Mouse (Mus musculus) forebrain, embryonic 12.5 days (tissue): ENCODE results near the gene Syne3. TPM values are rescaled to one million over a fixed set of nuclear protein-coding genes. Genes with fewer than 3 reads are reported as not detected.

Experiments
- ATAC-seq: fragments of 200-750 bp; cut with Nextera tagmentation; 2 replicates; pipeline ENCODE4 v1.8.0; 2017; ENCODE audit warnings: moderate TSS enrichment; ENCODE audit not compliant: low FRiP score
- H3K27ac ChIP-seq: fragments of 300-500 bp; sonication (generic); 2 replicates; pipeline ENCODE4 v1.5.1; 2016; ENCODE audit warnings: mild to moderate bottlenecking
- H3K27me3 ChIP-seq: fragments of 300-500 bp; sonication (generic); 2 replicates; pipeline ENCODE4 v1.6.1; 2016; ENCODE audit warnings: mild to moderate bottlenecking
- H3K36me3 ChIP-seq: fragments of 300-500 bp; sonication (generic); replicated peaks from 2 replicates; pipeline ENCODE4 v1.6.1; 2016; ENCODE audit warnings: mild to moderate bottlenecking
- H3K4me1 ChIP-seq: fragments of 300-500 bp; sonication (generic); 2 replicates; pipeline ENCODE4 v1.6.1; 2016
- H3K4me2 ChIP-seq: fragments of 300-500 bp; sonication (generic); 2 replicates; pipeline ENCODE4 v1.6.1; 2016; ENCODE audit warnings: mild to moderate bottlenecking, moderate library complexity
- H3K4me3 ChIP-seq: fragments of 300-500 bp; sonication (generic); replicated peaks from 2 replicates; pipeline ENCODE4 v1.5.1; 2016; ENCODE audit warnings: mild to moderate bottlenecking
- H3K9ac ChIP-seq: fragments of 300-500 bp; sonication (generic); 2 replicates; pipeline ENCODE4 v1.6.1; 2016; ENCODE audit warnings: mild to moderate bottlenecking
- H3K9me3 ChIP-seq: fragments of 300-500 bp; sonication (generic); 2 replicates; pipeline ENCODE4 v1.6.1; 2016
- WGBS: fragments of 180-500 bp; shearing (Covaris S2); methylation state at CpG from one replicate; pipeline ENCODE4 v1.1.7; 2016; 5-methylcytosine and 5-hydroxymethylcytosine counted together
- polyA plus RNA-seq: library from polyadenylated mRNA; unstranded; fragments of >200 nt; fragmentation: Nextera tagmentation; extraction: Ambion mirVana; gene quantifications from 2 replicates; pipeline ENCODE4 v1.2.1, GENCODE M21; 2016

Syne3 gene
- polyA plus RNA-seq, 1 experiment from 2014 or later: 0.13 TPM

DNA sequence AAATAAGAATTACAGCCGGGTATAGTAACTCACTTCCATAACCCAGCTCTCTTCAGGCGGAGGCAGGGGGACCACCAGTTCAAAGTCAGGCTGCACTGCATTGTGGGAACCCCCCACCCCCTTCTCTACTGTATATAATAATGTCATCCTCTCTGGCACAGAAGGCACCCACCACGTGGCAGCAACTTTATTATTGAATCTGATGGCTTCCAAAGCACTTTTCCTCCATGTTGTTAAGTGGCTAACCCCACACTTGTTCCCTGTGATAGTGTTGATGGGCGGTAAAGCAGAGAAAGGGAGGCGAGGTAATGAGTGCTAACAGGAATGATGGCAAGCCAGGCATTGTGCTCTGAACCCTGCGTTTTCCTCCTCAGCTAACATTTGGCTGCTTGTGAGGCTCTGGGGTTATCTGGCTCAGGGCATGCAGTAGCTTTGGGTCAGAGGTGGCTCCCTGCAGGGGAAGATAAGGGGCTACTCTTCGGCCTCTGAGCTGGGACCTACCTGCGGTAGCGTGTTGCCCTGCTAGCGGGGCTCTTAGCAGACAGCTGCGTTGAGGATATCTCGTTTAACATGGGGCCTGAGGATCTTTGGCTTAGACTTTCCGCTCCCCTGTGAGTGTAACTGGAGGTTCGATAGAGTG lies 24.6 kb upstream of the Syne3 start:
- Histone ChIP-seq H3K4me2 (peak overlapping the region; percentile 68), H3K27me3 (no peaks in the 10 kb centered on the region), H3K9me3 (no peaks in the 10 kb centered on the region), H3K4me1 (peaks cover 42% of the 10 kb centered on the region), H3K9ac (peak overlapping the region; percentile 75), H3K36me3 (peaks cover 10% of the 10 kb centered on the region), H3K27ac (no peak overlapping the region), H3K4me3 (peak overlapping the region; percentile 73)
- ATAC-seq: no peak
- WGBS: 79% methylated on average over 14 of the region's 14 CpGs

DNA sequence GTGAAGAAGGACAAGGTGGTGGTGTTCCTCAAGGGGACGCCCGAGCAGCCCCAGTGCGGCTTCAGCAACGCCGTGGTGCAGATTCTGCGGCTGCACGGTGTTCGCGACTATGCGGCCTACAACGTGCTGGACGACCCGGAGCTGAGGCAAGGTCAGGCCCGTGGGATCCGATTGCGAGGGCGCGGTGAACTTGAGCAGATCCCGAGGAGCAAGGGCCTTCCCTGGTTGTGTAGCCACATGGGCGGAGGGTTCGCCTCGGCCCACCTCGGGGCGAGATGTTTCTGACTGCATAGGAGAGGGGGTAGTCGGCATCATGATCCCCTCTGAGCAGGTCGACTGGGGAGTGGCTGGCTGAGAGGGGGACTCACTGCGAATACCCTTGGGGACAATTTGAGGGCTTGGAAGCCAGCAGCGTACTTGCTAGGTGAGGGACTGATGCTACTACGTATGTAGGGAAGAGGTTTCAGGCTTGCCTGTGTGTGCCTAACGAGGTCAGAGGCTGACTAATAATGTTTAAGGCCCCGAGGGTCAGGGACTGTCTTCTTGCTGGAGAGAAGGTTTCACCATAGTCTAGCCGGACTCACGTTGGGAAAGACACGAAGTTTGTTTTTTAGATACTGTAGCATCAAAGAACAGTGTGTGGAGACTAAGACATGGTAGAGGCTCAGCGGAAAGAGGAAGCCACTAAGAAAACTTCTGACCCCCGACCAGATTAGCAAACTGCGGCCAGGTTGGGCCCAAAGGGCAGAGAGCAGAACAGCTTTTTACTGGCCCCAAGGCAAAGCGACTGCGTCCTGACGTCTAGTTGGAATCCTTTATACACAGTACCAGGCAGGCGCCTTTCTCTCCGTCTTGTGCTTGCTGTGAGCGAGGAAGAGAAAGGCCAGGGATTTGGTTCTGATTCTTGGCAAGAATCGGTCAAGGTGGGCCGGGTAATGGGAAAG lies 23.5 kb upstream of the Syne3 start:
- peak; percentile 59 for ATAC-seq
- WGBS: 4% methylated on average over 45 of the region's 45 CpGs

DNA sequence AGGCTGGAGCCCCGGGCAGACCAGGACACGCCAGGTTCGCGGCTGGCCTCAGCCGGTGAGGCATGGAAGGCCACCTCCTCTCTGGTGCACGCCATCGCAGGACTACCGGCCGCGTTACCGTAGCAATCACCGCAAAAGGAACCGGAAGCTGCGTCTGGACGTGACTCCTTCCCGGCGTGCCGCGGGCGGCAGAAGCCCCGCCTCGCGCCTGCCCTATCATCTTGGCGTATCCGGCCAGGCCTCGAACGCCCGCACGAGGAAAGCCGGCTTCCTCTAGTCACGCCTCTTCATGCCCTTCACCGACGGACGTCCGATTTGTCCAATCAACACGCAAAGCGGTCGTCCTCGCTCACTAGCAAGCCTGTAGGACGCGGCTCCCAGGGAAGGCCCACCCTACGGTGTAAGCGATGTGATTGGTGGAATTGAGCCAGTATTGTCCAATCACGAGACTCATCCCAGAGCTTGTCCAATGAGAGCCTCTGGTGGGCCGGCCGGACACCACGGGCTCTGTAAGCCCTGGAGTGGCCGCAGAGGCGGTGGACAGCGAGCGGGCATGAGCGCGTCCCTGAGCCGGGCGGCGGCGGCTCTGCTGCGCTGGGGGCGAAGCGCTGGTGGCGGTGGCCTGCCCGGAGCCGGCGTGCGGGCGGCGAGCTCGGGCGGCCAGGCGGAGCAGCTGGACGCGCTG lies 22.7 kb upstream of the Syne3 start, which contains the start of gene Glrx5:
Glrx5 (plus strand) TSS at position 542 of the 685 bp plus-strand sequence.
- peak; percentile 99 for ATAC-seq
- no peaks in the 10 kb centered on the region for H3K27me3 ChIP-seq
- H3K4me3 ChIP-seq: peak within 1 kb of the TSS; percentile 73
- peaks cover 42% of the 10 kb centered on the region for H3K4me1 ChIP-seq
- no peaks in the 10 kb centered on the region for H3K9me3 ChIP-seq
- peaks cover 15% of the 10 kb centered on the region for H3K36me3 ChIP-seq
- H3K4me2 ChIP-seq: peak within 1 kb of the TSS; percentile 95
- H3K9ac ChIP-seq: peak within 1 kb of the TSS; percentile 79
- peak within 1 kb of the TSS; percentile 73 for H3K27ac ChIP-seq
- under 1% methylated on average over 72 of the region's 72 CpGs for WGBS

More for the DNA sequence above, 23.5 kb upstream of the Syne3 start:
- Histone ChIP-seq H3K4me1 (peaks cover 42% of the 10 kb centered on the region), H3K36me3 (peaks cover 15% of the 10 kb centered on the region), H3K27me3 (no peaks in the 10 kb centered on the region), H3K4me2 (peak overlapping the region; percentile 68), H3K9ac (peak overlapping the region; percentile 75), H3K27ac (peak overlapping the region; percentile 73), H3K9me3 (no peaks in the 10 kb centered on the region), H3K4me3 (peak overlapping the region; percentile 73)

DNA sequence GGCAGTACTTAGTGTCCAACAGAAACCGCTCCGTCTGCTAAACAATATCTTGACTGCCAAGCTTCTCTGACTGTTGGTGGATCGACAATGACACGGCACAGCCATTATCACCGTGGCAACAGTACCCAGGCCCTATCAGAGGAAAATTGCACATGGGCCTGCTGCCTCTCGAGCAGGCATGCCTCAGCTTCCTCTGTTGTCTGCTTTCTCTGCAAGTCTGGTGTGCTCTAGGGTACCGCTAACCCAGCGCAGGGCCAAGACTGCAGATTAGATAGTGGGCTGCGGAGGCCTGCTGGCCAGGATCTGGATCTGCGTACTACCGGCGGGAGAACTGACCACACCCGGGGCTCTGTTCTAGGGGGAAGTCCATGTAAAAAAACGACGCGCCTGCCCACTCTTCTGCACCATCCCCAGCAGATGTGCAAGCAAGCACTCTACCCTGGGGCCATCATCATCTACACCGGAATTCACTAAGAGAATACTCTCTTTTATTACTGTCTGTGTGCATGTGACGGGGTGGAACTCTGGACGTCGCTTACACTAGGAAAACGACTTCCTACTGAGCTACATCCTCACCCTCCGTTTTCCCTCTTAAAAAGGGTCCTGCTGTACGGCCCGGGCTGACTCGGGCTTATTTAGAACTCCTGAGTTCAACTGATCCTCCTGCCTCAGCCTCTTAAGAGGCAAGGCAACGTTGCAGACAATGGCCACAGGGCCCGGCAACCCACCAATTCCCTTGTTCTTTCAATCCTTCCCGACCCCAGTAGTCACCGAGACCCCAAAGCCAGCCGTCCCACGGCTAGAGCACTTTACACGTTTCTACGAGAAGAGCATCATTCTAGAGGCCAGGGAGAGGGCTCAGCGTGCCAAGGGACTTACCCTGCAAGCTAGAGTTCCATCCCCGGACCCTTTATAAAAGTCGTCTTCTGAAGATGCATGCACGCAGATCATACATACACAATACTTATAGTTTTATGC lies 21.8 kb upstream of the Syne3 start:
- H3K9me3 ChIP-seq: no peaks in the 10 kb centered on the region
- peaks cover 15% of the 10 kb centered on the region for H3K36me3 ChIP-seq
- H3K9ac ChIP-seq: peak overlapping the region; percentile 79
- peak overlapping the region; percentile 73 for H3K4me3 ChIP-seq
- no peaks in the 10 kb centered on the region for H3K27me3 ChIP-seq
- peak overlapping the region; percentile 56; the same call in 1 of the 2 replicates for H3K27ac ChIP-seq
- 7% methylated on average over 37 of the region's 37 CpGs for WGBS
- no peak for ATAC-seq
- peak overlapping the region; percentile 95 for H3K4me2 ChIP-seq
- H3K4me1 ChIP-seq: peaks cover 42% of the 10 kb centered on the region

DNA sequence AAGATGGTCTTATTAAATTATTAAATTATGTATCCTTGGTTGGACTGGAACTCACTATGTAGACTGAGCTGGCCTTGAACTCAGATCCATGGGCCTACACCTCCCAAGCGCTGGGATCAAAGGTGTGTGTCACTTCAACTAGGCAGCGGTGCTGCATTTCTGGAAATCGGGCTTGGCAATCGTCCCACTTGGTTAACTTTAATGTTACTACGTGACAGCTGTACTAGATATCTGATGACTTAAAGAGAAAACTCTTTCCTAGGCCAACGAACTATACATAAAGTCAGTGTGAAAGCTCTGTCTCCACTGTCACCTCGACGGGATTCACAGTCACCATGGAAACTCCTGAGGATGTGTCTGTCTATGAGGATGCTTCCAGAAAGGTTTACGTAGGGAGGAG lies 20.3 kb upstream of the Syne3 start:
- H3K4me2 ChIP-seq: no peak overlapping the region
- no peaks in the 10 kb centered on the region for H3K9me3 ChIP-seq
- no peaks in the 10 kb centered on the region for H3K27me3 ChIP-seq
- no peak overlapping the region for H3K9ac ChIP-seq
- ATAC-seq: no peak
- H3K36me3 ChIP-seq: peaks cover 15% of the 10 kb centered on the region
- H3K4me3 ChIP-seq: no peak overlapping the region
- 93% methylated on average over 9 of the region's 9 CpGs for WGBS
- H3K4me1 ChIP-seq: peaks cover 32% of the 10 kb centered on the region
- H3K27ac ChIP-seq: no peak overlapping the region

DNA sequence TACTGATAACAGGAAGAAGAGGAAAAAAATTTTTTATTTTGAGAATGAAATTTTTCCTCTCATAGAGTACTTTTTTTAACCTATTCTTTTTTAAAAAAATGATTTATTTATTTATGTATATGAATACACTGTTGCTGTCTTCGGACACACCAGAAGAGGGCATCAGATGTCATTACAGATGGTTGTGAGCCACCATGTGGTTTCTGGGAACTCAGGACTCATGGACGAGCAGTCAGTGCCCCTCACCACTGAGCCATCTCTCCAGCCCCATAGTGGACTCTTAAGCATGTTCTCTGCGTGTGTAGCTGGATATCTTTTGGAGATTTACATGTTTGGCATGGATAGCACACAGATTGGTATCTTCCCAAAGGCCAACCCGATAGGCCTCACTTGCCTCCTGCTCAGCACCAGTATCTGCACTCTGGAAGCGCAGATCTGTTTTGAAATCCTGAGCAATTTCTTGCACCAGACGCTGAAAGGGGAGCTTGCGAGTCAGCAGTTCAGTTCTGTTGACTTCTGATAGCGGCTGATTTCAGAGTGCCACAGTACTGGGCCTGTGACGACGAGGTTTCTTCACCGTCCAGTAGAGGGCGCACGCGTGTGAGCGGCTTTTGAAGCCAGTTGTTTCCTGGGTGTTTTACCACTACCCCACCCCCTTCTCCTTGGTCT lies 17.8 kb upstream of the Syne3 start:
- Histone ChIP-seq H3K27ac (no peak overlapping the region), H3K9me3 (peaks cover 15% of the 10 kb centered on the region), H3K36me3 (peaks cover 15% of the 10 kb centered on the region), H3K4me1 (peaks cover 14% of the 10 kb centered on the region), H3K4me2 (no peak overlapping the region), H3K27me3 (no peaks in the 10 kb centered on the region), H3K4me3 (no peak overlapping the region), H3K9ac (no peak overlapping the region)
- ATAC-seq: no peak
- WGBS: 33% methylated on average over 15 of the region's 15 CpGs

DNA sequence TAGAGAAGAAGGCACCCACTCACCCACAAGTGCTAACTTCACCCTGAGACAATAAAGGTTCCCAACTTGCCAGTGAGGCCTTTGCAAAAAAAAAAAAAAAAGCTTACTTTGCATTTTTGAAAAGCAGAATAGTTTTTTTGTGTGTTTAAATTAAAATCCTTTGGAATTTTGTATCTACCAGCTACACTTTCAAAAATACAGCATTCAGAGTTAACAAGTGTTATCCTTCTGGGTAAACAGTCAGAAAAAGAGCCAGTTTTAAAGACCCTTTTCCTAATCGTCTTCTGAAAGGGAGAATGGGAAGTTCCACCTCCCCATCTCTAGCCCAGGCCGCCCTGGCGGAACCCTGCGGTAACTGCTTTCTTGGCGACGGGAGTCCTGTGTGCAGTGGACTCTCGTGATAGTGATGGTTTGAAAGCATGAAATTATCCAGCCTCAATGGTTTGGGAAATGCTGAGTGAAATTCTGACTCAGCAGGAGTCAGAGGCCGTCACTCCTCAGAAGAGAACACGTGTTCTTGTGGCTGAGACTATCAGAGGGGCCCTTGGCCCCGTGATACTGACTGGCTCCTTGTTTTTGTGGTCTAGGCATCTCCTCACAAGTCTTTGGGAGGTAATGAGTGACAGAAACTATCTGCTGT lies 16.5 kb upstream of the Syne3 start:
- peaks cover 15% of the 10 kb centered on the region for H3K36me3 ChIP-seq
- no peak overlapping the region for H3K4me3 ChIP-seq
- ATAC-seq: no peak
- H3K9ac ChIP-seq: no peak overlapping the region
- H3K9me3 ChIP-seq: peaks cover 16% of the 10 kb centered on the region
- WGBS: 62% methylated on average over 10 of the region's 10 CpGs
- no peaks in the 10 kb centered on the region for H3K27me3 ChIP-seq
- H3K27ac ChIP-seq: no peak overlapping the region
- peaks cover 8% of the 10 kb centered on the region for H3K4me1 ChIP-seq
- no peak overlapping the region for H3K4me2 ChIP-seq

DNA sequence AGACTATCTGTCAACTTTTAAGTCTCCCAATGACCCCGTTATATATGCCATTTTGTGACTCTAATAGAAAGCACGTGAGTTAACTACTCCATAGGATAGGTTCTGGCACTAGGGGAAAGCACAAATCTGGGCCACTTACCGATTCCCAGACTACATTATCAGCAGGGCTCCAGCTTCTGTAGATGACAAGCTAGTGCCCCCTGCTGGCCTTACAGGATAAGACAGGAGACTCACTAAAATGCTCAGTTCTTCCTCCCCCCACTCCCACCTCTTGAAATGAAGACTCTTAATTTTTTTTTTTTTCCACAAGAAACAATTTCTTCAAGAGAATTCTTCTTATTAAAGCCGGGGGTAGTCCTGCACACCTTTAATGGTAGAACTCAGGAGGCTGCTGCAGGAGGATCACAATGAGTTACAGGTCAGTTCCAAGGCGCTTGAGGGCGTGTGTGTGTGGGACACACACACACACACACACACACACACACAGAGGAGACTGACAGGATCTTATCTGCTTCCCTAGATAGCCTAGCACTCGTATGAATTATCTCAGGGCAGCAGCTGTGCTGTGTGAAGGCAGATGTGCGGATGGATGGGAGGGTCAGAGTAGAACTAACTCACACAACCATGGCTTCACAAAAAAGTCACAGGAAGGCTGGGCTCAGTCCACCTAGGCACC lies 15.8 kb upstream of the Syne3 start:
- H3K36me3 ChIP-seq: peaks cover 15% of the 10 kb centered on the region
- H3K4me1 ChIP-seq: peaks cover 1% of the 10 kb centered on the region
- peaks cover 16% of the 10 kb centered on the region for H3K9me3 ChIP-seq
- no peaks in the 10 kb centered on the region for H3K27me3 ChIP-seq
- no peak overlapping the region for H3K27ac ChIP-seq
- WGBS: 52% methylated on average over 8 of the region's 8 CpGs
- no peak overlapping the region for H3K4me2 ChIP-seq
- ATAC-seq: no peak
- no peak overlapping the region for H3K4me3 ChIP-seq
- H3K9ac ChIP-seq: no peak overlapping the region

DNA sequence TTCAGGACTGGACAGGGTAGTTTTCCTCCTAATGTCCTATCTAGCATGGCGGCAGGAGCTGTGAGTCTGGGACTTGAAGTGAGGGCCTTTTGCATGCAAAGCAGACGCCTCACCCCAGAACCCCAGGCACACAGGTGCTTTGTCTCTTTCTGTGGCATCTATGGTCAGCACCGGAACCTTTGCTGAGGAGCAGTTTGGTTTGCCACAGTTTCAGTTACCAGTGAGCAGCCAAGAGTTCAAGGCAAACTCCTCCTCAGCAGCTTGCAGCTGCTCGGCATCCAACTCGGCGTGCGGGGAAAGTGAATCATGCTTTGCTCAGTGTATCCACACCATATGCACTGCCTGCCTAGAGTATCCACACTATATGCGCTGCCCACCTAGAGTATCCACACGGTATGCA lies 13.2 kb upstream of the Syne3 start:
- H3K4me3 ChIP-seq: no peak overlapping the region
- no peak overlapping the region for H3K27ac ChIP-seq
- no peak for ATAC-seq
- H3K9ac ChIP-seq: no peak overlapping the region
- H3K27me3 ChIP-seq: no peaks in the 10 kb centered on the region
- peaks cover 16% of the 10 kb centered on the region for H3K9me3 ChIP-seq
- WGBS: 99% methylated on average over 9 of the region's 9 CpGs
- peaks cover 9% of the 10 kb centered on the region for H3K4me1 ChIP-seq
- no peaks in the 10 kb centered on the region for H3K36me3 ChIP-seq
- H3K4me2 ChIP-seq: no peak overlapping the region

DNA sequence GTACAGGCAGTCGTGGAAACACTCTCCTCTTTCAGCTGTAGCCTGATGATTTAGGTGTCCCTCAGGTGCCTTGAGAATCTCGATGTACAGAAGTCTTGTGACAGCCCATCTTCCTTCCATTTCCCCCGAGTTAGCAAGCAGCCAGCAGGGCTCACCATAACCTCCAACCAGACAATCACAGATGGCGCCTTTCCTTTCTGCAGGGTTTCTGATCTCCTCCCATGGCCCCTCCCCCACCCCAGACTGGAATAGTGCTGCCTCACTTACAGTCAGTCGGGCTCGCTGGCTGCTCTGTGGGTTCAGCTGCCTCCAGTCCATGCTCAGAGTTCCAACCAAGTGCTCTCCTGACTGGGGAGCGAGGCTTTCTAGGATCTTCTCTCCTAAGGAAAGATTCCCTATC lies 12.5 kb upstream of the Syne3 start:
- Histone ChIP-seq H3K36me3 (no peaks in the 10 kb centered on the region), H3K9me3 (peaks cover 16% of the 10 kb centered on the region), H3K4me3 (no peak overlapping the region), H3K4me2 (no peak overlapping the region), H3K27me3 (no peaks in the 10 kb centered on the region), H3K9ac (no peak overlapping the region), H3K27ac (no peak overlapping the region), H3K4me1 (peaks cover 9% of the 10 kb centered on the region)
- 77% methylated on average over 7 of the region's 7 CpGs for WGBS
- no peak for ATAC-seq
